Mouse (Mus musculus): ENCODE data around the gene Foxd1. TPM values are rescaled to one million over a fixed set of nuclear protein-coding genes. Genes with fewer than 3 reads are reported as not detected.

The Foxd1 gene
- total and polyA plus RNA-seq, 3 experiments, result not detected

DNA sequence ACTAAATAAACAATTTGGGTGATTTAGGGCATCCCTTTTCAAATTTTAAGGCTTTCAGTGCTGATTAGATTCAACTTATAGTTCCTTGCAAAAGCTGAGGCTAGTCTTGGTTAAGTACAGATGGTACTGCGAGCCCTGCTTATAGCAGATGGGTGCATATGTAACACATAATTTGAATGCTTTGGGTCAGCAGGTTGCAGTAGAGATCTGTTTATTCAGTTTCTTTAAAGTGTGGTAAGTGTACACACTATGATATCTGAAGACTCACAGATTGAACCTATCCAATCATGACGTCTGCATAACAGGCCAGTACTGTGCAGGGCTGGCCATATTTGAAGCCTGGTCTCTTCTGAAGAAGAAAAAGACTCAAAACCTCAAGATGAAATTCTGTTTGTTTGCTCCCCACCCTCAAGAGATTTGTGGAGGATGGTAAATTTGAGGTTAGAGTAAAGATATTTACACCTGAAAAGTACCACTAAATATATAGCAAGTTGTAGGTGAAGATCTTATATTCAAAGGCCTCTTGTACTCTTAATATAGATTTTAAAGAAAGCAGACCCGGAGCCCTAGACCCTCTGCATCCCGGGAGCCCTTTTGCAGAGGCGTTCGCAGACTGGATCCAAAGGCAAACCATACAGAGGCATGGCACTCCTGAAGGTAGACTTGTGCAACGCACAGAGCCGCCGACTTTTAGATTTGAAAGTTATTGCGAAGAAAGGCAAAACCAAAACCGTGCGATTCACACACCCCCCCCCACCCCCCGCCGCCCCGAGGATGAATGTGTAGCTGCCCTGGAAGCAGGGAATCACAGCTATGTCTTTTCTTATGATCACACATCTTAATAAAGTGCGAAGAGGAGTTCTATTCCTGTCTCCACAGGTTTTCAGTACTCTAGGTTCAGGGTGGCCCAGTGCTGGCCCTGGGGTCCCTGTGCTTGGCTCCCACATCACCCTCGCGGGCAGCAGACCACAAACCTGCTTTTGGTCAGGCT lies 3.7 kb downstream of the Foxd1 start:
- in situ Hi-C loops (cut with MboI; ENCODE audit: low pct_ligation_motif_present, low pct_unique_long_range_greater_than_20kb, low sequenced_read_pairs) (no loop called here), dilution Hi-C loops (cut with MboI; ENCODE audit: extremely low pct_ligation_motif_present, extremely low pct_unique_long_range_greater_than_20kb, low sequenced_read_pairs) (no loop called here)
- no peak for DNase-seq (ENCODE audit: extremely low read depth)
- H3K36me3 ChIP-seq (replicated peaks in 1 of 2; ENCODE audit: control insufficient read depth in 1 of 2, insufficient read depth in 1 of 2, low read length in 1 of 2), result no peaks in the 10 kb centered on the region
- no peaks in the 10 kb centered on the region for H3K79me2 ChIP-seq (replicated peaks; ENCODE audit: control insufficient read depth, extremely low read depth, insufficient read depth, poor library complexity, severe bottlenecking)
- TF ChIP-seq EP300 (IDR thresholded peaks at IDR 0.05; ENCODE audit: low read length) (no peak), MYC (IDR thresholded peaks at IDR 0.05; ENCODE audit: low read depth, low read length) (no peak), TBP (conservative IDR thresholded peaks at IDR 0.05; ENCODE audit: low read depth, low read length) (no peak), MAZ (IDR thresholded peaks at IDR 0.05; ENCODE audit: low read depth, low read length) (no peak)
- no peak overlapping the region for H3K4me2 ChIP-seq (ENCODE audit: insufficient read depth, low read depth, poor library complexity, severe bottlenecking)
- H3K4me1 ChIP-seq (ENCODE audit: control insufficient read depth in 1 of 2, insufficient read depth in 2 of 2), result no peaks in the 10 kb centered on the region
- no peak overlapping the region for H3K4me3 ChIP-seq (replicated peaks in 1 of 3; ENCODE audit: low read depth in 2 of 3, low read length in 2 of 3, poor library complexity in 1 of 3)
- H3K9ac ChIP-seq (ENCODE audit: insufficient read depth, low read depth), result no peak overlapping the region
- H3K9me3 ChIP-seq (replicated peaks; ENCODE audit: low read length), result peaks cover 16% of the 10 kb centered on the region
- H3K27me3 ChIP-seq (replicated peaks), result no peaks in the 10 kb centered on the region
- H3K27ac ChIP-seq (ENCODE audit: insufficient read depth, low read depth), result no peak overlapping the region

DNA sequence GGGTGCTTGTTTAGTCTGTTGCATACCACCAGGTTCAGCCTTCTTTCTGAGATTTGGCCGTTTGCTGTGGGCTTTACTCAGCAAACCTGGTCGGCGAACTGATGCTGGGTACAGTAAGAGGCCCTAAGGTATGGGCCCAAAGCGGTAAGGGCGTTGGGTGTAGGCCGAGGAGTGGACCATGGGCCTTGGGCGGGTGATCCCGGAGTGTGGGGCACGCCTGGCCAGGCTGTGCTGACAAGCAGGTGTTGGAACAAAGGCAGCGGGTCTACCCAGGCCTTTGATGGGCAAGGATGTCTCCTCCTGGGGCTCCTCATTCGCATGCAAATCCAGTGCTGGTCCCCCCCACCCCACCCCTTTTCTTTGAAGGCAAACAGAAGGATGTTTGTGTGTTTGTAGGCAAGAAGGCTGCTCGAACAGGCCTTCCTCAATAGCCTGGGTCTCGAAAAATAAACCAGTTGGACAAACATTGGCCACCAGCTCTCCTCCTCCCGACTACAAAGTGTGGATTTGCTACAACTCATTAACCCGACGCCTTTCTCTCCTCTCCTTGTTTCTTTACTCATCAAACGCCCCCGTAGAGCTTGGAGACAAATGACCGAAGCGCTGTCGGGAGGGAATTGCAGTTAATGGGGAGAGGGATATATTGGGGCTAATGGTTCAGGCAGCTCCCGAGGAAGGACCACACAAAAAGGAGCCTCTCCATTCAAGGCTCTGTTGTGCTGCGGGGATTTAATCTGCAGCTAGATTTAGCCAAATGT lies 4.6 kb downstream of the Foxd1 start:
- dilution Hi-C loops (cut with MboI; ENCODE audit: extremely low pct_ligation_motif_present, extremely low pct_unique_long_range_greater_than_20kb, low sequenced_read_pairs) (no loop called here), in situ Hi-C loops (cut with MboI; ENCODE audit: low pct_ligation_motif_present, low pct_unique_long_range_greater_than_20kb, low sequenced_read_pairs) (no loop called here)
- H3K4me1 ChIP-seq (ENCODE audit: control insufficient read depth in 1 of 2, insufficient read depth in 2 of 2), result no peaks in the 10 kb centered on the region
- H3K27me3 ChIP-seq (replicated peaks), result no peaks in the 10 kb centered on the region
- H3K9me3 ChIP-seq (replicated peaks; ENCODE audit: low read length), result peaks cover 16% of the 10 kb centered on the region
- no peak overlapping the region for H3K4me3 ChIP-seq (replicated peaks in 1 of 3; ENCODE audit: low read depth in 2 of 3, low read length in 2 of 3, poor library complexity in 1 of 3)
- H3K36me3 ChIP-seq (replicated peaks in 1 of 2; ENCODE audit: control insufficient read depth in 1 of 2, insufficient read depth in 1 of 2, low read length in 1 of 2), result no peaks in the 10 kb centered on the region
- no peaks in the 10 kb centered on the region for H3K79me2 ChIP-seq (replicated peaks; ENCODE audit: control insufficient read depth, extremely low read depth, insufficient read depth, poor library complexity, severe bottlenecking)
- H3K4me2 ChIP-seq (ENCODE audit: insufficient read depth, low read depth, poor library complexity, severe bottlenecking), result no peak overlapping the region
- no peak overlapping the region for H3K27ac ChIP-seq (ENCODE audit: insufficient read depth, low read depth)
- TF ChIP-seq KAT2A (IDR thresholded peaks at IDR 0.05; ENCODE audit: insufficient replicate concordance, low read length), result no peak
- TF ChIP-seq MAX (IDR thresholded peaks at IDR 0.05; ENCODE audit: low read length), result no peak
- TF ChIP-seq CHD1 (IDR thresholded peaks at IDR 0.05; ENCODE audit: low read depth, low read length), result no peak
- TF ChIP-seq POLR2AphosphoS2 (IDR thresholded peaks at IDR 0.05; ENCODE audit: low read depth, low read length), result no peak
- H3K9ac ChIP-seq (ENCODE audit: insufficient read depth, low read depth), result no peak overlapping the region
- DNase-seq (ENCODE audit: extremely low read depth), result no peak

DNA sequence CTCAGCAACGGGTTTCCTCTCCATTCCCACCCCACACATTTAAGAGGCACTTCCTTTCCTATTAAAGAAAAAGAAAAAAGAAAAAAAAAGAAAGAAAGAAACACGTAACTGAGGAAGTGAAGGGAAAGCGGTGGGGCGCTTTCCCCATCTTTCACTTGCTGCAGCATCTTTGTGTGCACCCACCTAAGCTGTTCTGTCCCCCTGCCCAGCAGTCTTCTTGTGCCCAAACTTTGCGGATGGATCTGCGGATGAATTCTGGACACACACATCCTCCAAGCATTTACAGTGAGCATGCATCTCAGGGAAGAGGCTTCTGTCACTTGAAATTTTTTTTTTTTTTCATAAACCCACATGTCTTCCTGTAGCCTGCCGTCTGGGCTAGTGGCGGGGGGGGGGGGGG lies 5.3 kb downstream of the Foxd1 start:
- H3K27ac ChIP-seq (ENCODE audit: insufficient read depth, low read depth), result no peak overlapping the region
- TF ChIP-seq HCFC1 (IDR thresholded peaks at IDR 0.05; ENCODE audit: low read depth, low read length), result no peak
- no peak for TF ChIP-seq RCOR1 (conservative IDR thresholded peaks at IDR 0.05; ENCODE audit: low read depth, low read length)
- TF ChIP-seq UBTF (IDR thresholded peaks at IDR 0.05; ENCODE audit: low read depth, low read length), result no peak
- no peak for TF ChIP-seq GABPA (IDR thresholded peaks at IDR 0.05; ENCODE audit: insufficient replicate concordance, low read depth, low read length)
- TF ChIP-seq MAFK (IDR thresholded peaks at IDR 0.05; ENCODE audit: insufficient replicate concordance, low read length), result no peak
- TF ChIP-seq E2F4 (IDR thresholded peaks at IDR 0.05; ENCODE audit: insufficient replicate concordance, low read depth, low read length), result no peak
- no peak for TF ChIP-seq CTCF (conservative IDR thresholded peaks at IDR 0.05 in 1 of 2, IDR thresholded peaks at IDR 0.05 in 1 of 2; ENCODE audit: low read depth in 2 of 2, low read length in 2 of 2)
- no peak for TF ChIP-seq POLR2A (IDR thresholded peaks at IDR 0.05; ENCODE audit: low read depth, low read length)
- dilution Hi-C loops (cut with MboI; ENCODE audit: extremely low pct_ligation_motif_present, extremely low pct_unique_long_range_greater_than_20kb, low sequenced_read_pairs) (no loop called here), in situ Hi-C loops (cut with MboI; ENCODE audit: low pct_ligation_motif_present, low pct_unique_long_range_greater_than_20kb, low sequenced_read_pairs) (no loop called here)
- peaks cover 9% of the 10 kb centered on the region for H3K9me3 ChIP-seq (replicated peaks; ENCODE audit: low read length)
- H3K9ac ChIP-seq (ENCODE audit: insufficient read depth, low read depth), result no peak overlapping the region
- H3K4me3 ChIP-seq (replicated peaks in 1 of 3; ENCODE audit: low read depth in 2 of 3, low read length in 2 of 3, poor library complexity in 1 of 3), result no peak overlapping the region
- no peak for DNase-seq (ENCODE audit: extremely low read depth)
- H3K4me1 ChIP-seq (ENCODE audit: control insufficient read depth in 1 of 2, insufficient read depth in 2 of 2), result no peaks in the 10 kb centered on the region
- H3K79me2 ChIP-seq (replicated peaks; ENCODE audit: control insufficient read depth, extremely low read depth, insufficient read depth, poor library complexity, severe bottlenecking), result no peaks in the 10 kb centered on the region
- no peak overlapping the region for H3K4me2 ChIP-seq (ENCODE audit: insufficient read depth, low read depth, poor library complexity, severe bottlenecking)
- H3K36me3 ChIP-seq (replicated peaks in 1 of 2; ENCODE audit: control insufficient read depth in 1 of 2, insufficient read depth in 1 of 2, low read length in 1 of 2), result no peaks in the 10 kb centered on the region
- no peaks in the 10 kb centered on the region for H3K27me3 ChIP-seq (replicated peaks)
